Mouse (Mus musculus) lung, embryonic 14.5 days (tissue): Measurements from ENCODE around the gene 1600012H06Rik. TPM values are rescaled to one million over a fixed set of nuclear protein-coding genes. Genes with fewer than 3 reads are reported as not detected.
"Not testable (repeated sequence)": the region's sequence is repeated elsewhere in the genome, so short reads cannot be mapped to it uniquely, and the experiment has no call there.

Experiments
- ATAC-seq: fragments of 200-750 bp; cut with Nextera tagmentation; 2 replicates; pipeline ENCODE4 v1.8.0; 2017; ENCODE audit warnings: mild to moderate bottlenecking, moderate TSS enrichment, moderate library complexity; ENCODE audit not compliant: insufficient read depth
- DNase-seq: peaks from one replicate; pipeline ENCODE4 v3.0.0-alpha.2; 2015
- H3K27ac ChIP-seq: fragments of 300-500 bp; sonication (generic); 2 replicates; pipeline ENCODE4 v1.5.1; 2014; ENCODE audit warnings: low read depth, mild to moderate bottlenecking, moderate library complexity
- H3K27me3 ChIP-seq: fragments of 300-500 bp; sonication (generic); 2 replicates; pipeline ENCODE4 v1.6.1; 2014; ENCODE audit warnings: low read length, control low read depth; ENCODE audit not compliant: insufficient read depth
- H3K36me3 ChIP-seq: fragments of 300-500 bp; sonication (generic); 2 replicates; pipeline ENCODE4 v1.6.1; 2014; ENCODE audit warnings: control low read depth; ENCODE audit not compliant: insufficient read depth
- H3K4me1 ChIP-seq: fragments of 300-500 bp; sonication (generic); 2 replicates; pipeline ENCODE4 v1.6.1; 2014; ENCODE audit warnings: antibody characterized with exemption, control low read depth; ENCODE audit not compliant: insufficient read depth
- H3K4me2 ChIP-seq: fragments of 300-500 bp; sonication (generic); 2 replicates; pipeline ENCODE4 v1.6.1; 2014; ENCODE audit warnings: mild to moderate bottlenecking
- H3K4me3 ChIP-seq: fragments of 300-500 bp; sonication (generic); 2 replicates; pipeline ENCODE4 v1.5.1; 2014; ENCODE audit warnings: low read depth, low read length
- H3K9ac ChIP-seq: fragments of 300-500 bp; sonication (generic); 2 replicates; pipeline ENCODE4 v1.6.1; 2014
- H3K9me3 ChIP-seq: fragments of 300-500 bp; sonication (generic); 2 replicates; pipeline ENCODE4 v1.6.1; 2016; ENCODE audit warnings: low read depth, low read length, control low read depth
- WGBS: fragments of 180-500 bp; shearing (Covaris S2); extraction: QIAGEN DNeasy Blood & Tissue Kit; methylation state at CpG from one replicate; pipeline ENCODE4 v1.1.7; 2014; 5-methylcytosine and 5-hydroxymethylcytosine counted together
- polyA plus RNA-seq: library from polyadenylated mRNA; unstranded; fragments of >200 nt; fragmentation: Nextera tagmentation; extraction: Ambion mirVana; gene quantifications from 2 replicates; pipeline ENCODE4 v1.2.1, GENCODE M21; 2014

1600012H06Rik gene
- polyA plus RNA-seq, 1 experiment from 2014 or later: 31.0 TPM

DNA sequence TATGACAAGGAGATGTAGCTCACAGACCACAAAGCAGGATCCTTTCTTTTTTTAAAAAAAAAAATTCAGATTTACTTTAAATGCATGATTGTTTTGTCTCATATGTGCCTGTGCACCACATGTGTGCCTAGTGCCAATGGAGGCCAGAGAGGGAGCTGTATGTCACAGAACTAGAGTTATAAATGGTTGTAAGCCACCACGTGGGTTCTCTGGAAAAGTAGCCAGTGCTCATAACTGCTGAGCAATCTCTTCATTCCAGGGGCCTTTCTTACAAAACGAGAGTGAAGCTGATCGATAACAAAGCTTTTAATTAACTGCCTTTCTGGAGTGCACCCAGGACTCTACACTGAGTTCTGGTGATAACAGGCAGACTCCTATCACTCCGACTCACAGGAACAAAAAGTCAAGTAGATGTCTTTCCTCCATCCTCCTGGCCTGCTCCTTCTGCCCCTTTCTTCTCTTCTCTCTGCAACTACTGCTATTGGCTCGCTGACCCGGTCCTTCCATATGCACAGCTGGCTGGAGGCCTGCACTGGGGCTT lies 25.5 kb downstream of the 1600012H06Rik start:
- H3K4me1 ChIP-seq, H3K9me3 ChIP-seq, ATAC-seq, H3K36me3 ChIP-seq, H3K27ac ChIP-seq, H3K4me2 ChIP-seq, H3K27me3 ChIP-seq, H3K9ac ChIP-seq, H3K4me3 ChIP-seq, DNase-seq: not testable (repeated sequence)
- no CpG with 5 or more reads among the region's 6 CpGs for WGBS

DNA sequence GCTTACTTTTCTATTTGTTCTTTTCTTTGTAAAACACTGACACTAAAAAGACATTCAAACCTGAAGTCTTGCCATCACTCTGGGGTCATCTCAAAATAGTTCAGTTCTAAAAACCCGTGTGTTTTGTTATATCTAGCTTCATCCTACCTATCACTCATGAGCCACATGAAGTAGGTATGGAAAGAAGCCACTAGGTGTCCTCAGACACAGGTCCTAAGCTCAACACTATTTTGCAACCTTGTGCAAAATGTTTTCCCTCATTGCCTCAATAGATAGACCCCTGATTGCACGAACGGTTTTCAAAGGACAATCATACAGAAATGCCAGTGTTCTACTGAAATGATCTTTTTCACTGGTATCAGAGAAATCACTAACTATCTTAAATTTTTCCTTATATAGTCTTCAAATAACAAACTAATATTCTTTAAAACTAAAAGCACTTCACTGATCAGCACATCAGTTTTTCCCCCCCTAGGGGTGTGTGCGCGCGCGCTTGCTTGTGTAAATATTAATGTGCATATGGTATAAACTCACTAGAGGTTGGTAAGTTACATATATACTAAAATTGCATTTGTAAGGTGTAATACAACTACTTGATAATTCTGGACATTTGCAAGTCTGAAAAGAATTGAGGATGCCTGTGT lies 34.9 kb downstream of the 1600012H06Rik start:
- not testable (repeated sequence) for H3K9me3 ChIP-seq, H3K36me3 ChIP-seq, H3K9ac ChIP-seq, H3K27ac ChIP-seq, H3K4me2 ChIP-seq, DNase-seq, H3K27me3 ChIP-seq, H3K4me1 ChIP-seq, H3K4me3 ChIP-seq
- WGBS: 0% methylated on average over 4 of the region's 7 CpGs
- peak; percentile 4 for ATAC-seq

DNA sequence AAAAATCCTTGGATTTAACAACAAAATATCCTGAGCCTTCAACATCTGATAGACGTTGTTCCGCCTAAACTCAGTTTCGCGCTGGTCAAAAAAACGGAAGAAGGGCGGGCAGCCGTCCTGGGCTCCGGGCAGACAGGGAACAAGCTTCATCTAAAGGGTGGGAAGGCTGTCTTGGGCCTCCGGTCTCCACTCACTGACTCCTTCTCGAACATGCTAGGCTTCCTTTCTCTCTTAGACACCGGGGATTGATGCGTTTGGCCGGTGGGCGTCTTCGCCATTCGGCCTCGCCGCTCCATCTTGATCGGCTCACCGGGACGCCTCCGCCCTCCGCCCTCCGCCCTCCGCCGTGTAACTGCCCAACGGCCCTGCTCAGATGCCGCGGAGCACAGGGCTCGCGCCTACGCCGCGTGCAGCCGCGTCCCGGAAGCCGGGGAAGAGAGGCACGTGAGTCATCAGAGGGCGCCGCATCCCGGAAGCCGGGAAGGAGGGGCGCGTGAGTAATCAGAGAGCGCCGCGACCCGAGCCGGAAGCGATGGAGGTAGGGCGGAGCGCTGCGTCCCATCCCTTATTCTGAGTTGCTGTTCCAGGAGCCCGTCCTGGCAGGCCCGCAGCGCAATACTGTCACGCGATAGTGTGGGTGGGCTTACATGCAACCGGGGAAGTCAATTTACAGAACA lies 35.5 kb downstream of the 1600012H06Rik start, which contains the start of the genes 9030025P20Rik and Gm3417:
Gene 9030025P20Rik, plus strand, starts transcription at position 107 of the 677 bp plus-strand sequence.
Gene Gm3417, minus strand, starts transcription at position 429 of the 677 bp plus-strand sequence.
- not testable (repeated sequence) for H3K27me3 ChIP-seq, H3K9me3 ChIP-seq, H3K27ac ChIP-seq, DNase-seq, H3K4me3 ChIP-seq, H3K4me1 ChIP-seq, H3K36me3 ChIP-seq, H3K9ac ChIP-seq, H3K4me2 ChIP-seq
- ATAC-seq: peak; percentile 99
- no CpG with 5 or more reads among the region's 60 CpGs for WGBS

DNA sequence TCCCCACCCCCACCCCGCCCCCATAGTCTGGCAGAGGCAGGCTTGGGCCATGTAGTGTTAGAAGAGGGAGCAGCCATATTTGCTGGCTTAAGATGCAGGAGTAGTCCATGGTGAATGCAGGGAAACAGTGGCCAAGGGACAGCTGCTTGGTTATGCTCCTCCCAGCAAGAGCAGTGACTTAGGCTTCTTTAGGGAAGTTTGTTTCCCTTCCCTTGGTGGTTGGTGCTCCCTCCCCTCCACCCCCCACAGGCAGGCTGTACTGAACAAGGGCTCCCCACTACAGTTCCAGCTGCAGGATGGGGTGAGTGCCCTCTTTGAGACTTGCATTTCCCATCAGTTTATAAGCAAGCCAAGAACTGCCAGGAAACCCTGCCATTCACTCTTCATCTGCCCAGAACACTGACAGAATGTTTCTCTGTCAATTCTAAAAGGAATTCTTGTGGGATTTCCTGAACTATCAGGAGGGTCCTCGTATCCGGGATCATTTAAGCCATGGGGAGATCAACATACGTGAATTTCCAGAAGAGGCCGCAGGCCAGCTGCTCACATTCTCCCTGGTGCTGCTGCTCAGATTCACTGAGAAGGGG lies 47.2 kb downstream of the 1600012H06Rik start:
- WGBS: 89% methylated on average over 4 of the region's 5 CpGs
- not testable (repeated sequence) for H3K27me3 ChIP-seq, H3K4me3 ChIP-seq, H3K4me1 ChIP-seq, H3K4me2 ChIP-seq, ATAC-seq, H3K36me3 ChIP-seq, H3K9me3 ChIP-seq, H3K9ac ChIP-seq, H3K27ac ChIP-seq, DNase-seq

DNA sequence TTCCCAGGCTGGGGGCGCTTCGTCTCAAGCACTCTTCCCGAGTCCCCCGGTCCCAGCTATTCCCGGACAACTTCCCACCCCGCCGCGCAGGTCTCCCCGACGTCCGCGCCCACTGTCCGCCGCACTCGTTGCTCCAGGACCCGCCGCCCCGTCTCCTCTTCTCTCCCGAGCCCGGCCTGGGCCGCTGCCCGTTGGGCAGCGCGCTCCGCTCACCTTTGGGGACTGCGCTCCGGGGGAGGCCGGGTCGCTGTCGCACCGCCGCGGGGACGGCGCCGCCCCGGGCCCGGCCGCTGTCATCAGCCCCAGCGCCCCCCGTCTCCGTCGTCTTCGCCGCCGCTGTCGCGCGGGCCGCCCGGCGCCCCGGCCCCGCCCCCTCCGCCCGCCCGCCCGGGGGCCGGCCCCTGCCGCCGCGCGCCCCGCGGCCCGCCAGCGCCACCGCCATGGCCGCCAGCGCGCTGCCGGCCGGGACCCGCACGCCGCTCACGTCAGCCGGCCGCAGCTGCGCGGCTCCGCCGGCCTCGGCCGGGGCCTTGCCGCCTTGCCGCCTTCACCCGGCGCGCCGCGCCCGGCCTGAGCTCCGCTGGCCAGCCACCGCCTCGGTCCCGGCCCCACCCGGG lies 49.6 kb downstream of the 1600012H06Rik start:
- H3K27me3 ChIP-seq, H3K4me3 ChIP-seq, H3K27ac ChIP-seq, DNase-seq, H3K9ac ChIP-seq, H3K9me3 ChIP-seq, H3K4me1 ChIP-seq, H3K4me2 ChIP-seq, H3K36me3 ChIP-seq: not testable (repeated sequence)
- WGBS: no CpG with 5 or more reads among the region's 98 CpGs
- peak; percentile 78 for ATAC-seq

DNA sequence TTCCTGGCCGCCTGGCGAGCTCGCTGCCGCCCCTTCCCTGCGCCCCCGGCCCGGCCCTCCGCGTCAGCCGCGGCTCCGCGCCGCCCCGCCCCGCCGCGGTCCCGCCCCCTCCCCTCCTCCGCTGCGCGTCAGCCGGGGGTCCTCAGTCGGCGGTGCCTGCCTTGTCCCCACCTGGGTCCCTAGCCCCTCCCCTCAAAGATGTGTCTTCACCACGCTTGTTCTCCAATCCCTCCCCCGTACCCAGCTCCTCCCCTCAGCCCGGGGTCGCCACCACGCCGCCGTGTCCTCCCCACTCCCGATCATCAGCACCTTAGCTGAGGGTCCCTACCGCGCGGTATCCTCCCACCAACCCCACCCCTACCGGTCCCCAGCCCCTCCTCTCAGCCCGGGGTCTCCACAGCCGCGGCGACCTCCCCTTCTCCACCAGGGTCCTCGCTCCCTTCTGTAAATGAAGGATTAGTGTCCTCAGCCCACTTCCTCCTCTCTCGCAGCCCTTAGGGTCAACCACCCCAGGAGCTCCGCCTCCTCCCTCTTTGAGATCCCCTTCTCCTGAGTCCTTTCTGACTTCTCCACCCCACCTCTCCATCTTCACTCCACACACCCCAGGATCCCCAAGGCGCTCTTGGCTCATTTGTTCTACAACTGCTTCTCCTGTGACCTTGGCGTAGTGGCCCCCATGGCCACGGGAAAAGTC lies 50.3 kb downstream of the 1600012H06Rik start:
- ATAC-seq: peak; percentile 84
- H3K36me3 ChIP-seq, H3K4me2 ChIP-seq, DNase-seq, H3K4me1 ChIP-seq, H3K4me3 ChIP-seq, H3K27me3 ChIP-seq, H3K27ac ChIP-seq, H3K9me3 ChIP-seq, H3K9ac ChIP-seq: not testable (repeated sequence)
- WGBS: no CpG with 5 or more reads among the region's 47 CpGs

DNA sequence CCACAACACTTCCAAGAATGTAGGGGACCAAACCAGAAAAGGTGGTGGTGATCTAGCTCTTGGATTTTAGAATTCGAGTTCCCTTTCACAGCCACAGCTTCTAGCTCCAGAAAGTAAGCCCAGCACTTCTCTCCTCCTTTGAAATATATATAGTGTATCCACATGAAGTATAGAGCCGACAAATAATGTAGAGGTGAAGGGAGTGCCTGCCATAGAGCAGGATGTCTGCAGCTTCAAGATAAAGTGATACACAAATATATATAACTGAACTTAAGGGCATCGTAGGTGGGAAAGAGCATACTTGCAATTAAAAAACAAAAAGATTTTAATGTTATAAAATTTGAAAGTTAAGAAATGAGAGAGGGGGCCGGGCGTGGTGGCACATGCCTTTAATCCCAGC lies 51.2 kb downstream of the 1600012H06Rik start:
- no CpG with 5 or more reads among the region's 5 CpGs for WGBS
- not testable (repeated sequence) for H3K4me2 ChIP-seq, H3K9me3 ChIP-seq, ATAC-seq, H3K4me1 ChIP-seq, H3K9ac ChIP-seq, H3K27me3 ChIP-seq, H3K27ac ChIP-seq, H3K4me3 ChIP-seq, DNase-seq, H3K36me3 ChIP-seq

DNA sequence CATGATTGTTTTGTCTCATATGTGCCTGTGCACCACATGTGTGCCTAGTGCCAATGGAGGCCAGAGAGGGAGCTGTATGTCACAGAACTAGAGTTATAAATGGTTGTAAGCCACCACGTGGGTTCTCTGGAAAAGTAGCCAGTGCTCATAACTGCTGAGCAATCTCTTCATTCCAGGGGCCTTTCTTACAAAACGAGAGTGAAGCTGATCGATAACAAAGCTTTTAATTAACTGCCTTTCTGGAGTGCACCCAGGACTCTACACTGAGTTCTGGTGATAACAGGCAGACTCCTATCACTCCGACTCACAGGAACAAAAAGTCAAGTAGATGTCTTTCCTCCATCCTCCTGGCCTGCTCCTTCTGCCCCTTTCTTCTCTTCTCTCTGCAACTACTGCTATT lies 57.1 kb downstream of the 1600012H06Rik start:
- not testable (repeated sequence) for H3K9ac ChIP-seq, H3K9me3 ChIP-seq, H3K4me3 ChIP-seq, DNase-seq, H3K27me3 ChIP-seq, H3K36me3 ChIP-seq, H3K4me1 ChIP-seq, H3K27ac ChIP-seq, ATAC-seq, H3K4me2 ChIP-seq
- no CpG with 5 or more reads among the region's 4 CpGs for WGBS

DNA sequence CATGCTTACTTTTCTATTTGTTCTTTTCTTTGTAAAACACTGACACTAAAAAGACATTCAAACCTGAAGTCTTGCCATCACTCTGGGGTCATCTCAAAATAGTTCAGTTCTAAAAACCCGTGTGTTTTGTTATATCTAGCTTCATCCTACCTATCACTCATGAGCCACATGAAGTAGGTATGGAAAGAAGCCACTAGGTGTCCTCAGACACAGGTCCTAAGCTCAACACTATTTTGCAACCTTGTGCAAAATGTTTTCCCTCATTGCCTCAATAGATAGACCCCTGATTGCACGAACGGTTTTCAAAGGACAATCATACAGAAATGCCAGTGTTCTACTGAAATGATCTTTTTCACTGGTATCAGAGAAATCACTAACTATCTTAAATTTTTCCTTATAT lies 66.1 kb downstream of the 1600012H06Rik start:
- not testable (repeated sequence) for H3K36me3 ChIP-seq, H3K4me3 ChIP-seq, H3K9ac ChIP-seq, H3K4me1 ChIP-seq, H3K9me3 ChIP-seq, ATAC-seq, DNase-seq, H3K27me3 ChIP-seq, H3K27ac ChIP-seq, H3K4me2 ChIP-seq
- WGBS: no CpG with 5 or more reads among the region's 3 CpGs
